Mouse (Mus musculus) liver, postnatal 0 days (tissue): ENCODE data around the gene Tdpoz1.
"Not testable (repeated sequence)": the region's sequence is repeated elsewhere in the genome, so short reads cannot be mapped to it uniquely, and the experiment has no call there.

ENCODE experiments used
- CTCF ChIP-seq: sonication (generic); IDR thresholded peaks from 2 replicates; pipeline ENCODE4 v1.5.1; 2016; ENCODE audit warnings: antibody characterized with exemption, low read depth
- EP300 ChIP-seq: IDR thresholded peaks from 2 replicates; pipeline ENCODE4 v1.6.1; 2016; ENCODE audit warnings: antibody characterized with exemption, low read depth, mild to moderate bottlenecking

GRCm38 (mm10) chr3:93708969-93709637, 33.0 kb upstream of the Tdpoz1 start:
- not testable (repeated sequence) for TF ChIP-seq CTCF, EP300
